Mouse (Mus musculus) thymus, adult 2 months (tissue): Measurements from ENCODE around the gene Cdh1.

ENCODE experiments used
- CTCF ChIP-seq: fragments of 200-500 bp; IDR thresholded peaks from 2 replicates; pipeline ENCODE4 v1.5.1; 2012; ENCODE audit warnings: mild to moderate bottlenecking, control low read depth, low read length, moderate library complexity, borderline replicate concordance; ENCODE audit not compliant: control insufficient read depth, poor library complexity, insufficient read depth; ENCODE audit errors: extremely low read depth
- POLR2A ChIP-seq: fragments of 200-500 bp; IDR thresholded peaks from 2 replicates; pipeline ENCODE4 v1.6.1; 2012; ENCODE audit warnings: mild to moderate bottlenecking, low read length, control low read depth, moderate library complexity; ENCODE audit not compliant: control insufficient read depth, poor library complexity, insufficient read depth; ENCODE audit errors: extremely low read depth

DNA sequence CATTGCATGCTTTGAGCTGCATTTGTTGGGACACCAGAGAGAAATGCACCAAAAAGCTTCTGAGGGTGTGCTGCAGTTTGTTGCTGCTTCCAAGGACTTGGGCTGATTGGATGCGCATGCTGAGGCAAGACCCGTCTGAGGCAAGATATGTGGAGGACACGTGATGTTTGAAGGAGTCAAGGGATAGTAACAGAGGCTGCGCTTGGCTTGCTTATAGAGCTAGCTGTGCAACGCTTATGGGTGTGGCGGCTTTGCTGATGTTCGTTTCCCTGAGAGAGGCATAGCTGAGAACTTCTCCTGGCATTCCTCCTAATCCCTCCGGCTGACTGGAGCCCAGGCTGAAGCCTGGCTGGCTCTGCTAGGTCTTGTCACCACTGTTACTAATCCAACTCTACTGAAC is 16.3 kb upstream of the Cdh1 start:
- TF ChIP-seq CTCF (no peak), POLR2A (no peak)
